Mouse (Mus musculus) hindbrain, embryonic 14.5 days (tissue): ENCODE measurements around the gene Plin3. TPM values are rescaled to one million over a fixed set of nuclear protein-coding genes. Genes with fewer than 3 reads are reported as not detected.

ENCODE experiments used
- ATAC-seq: fragments of 200-750 bp; cut with Nextera tagmentation; 2 replicates; pipeline ENCODE4 v1.8.0; 2017; ENCODE audit warnings: moderate number of reproducible peaks, mild to moderate bottlenecking, moderate TSS enrichment, moderate library complexity; ENCODE audit not compliant: low FRiP score
- DNase-seq: peaks from one replicate; pipeline ENCODE4 v3.0.0-alpha.2; 2015; ENCODE audit warnings: low spot score
- H3K27ac ChIP-seq: fragments of 300-500 bp; sonication (generic); 2 replicates; pipeline ENCODE4 v1.5.1; 2014; ENCODE audit warnings: mild to moderate bottlenecking, moderate library complexity
- H3K27me3 ChIP-seq: fragments of 300-500 bp; sonication (generic); 2 replicates; pipeline ENCODE4 v1.6.1; 2014; ENCODE audit warnings: mild to moderate bottlenecking, low read length, mixed read lengths; ENCODE audit not compliant: control insufficient read depth, insufficient read depth
- H3K36me3 ChIP-seq: fragments of 300-500 bp; sonication (generic); replicated peaks from 2 replicates; pipeline ENCODE4 v1.6.1; 2014; ENCODE audit not compliant: control insufficient read depth, insufficient read depth
- H3K4me1 ChIP-seq: fragments of 300-500 bp; sonication (generic); replicated peaks from 2 replicates; pipeline ENCODE4 v1.6.1; 2014; ENCODE audit warnings: antibody characterized with exemption, low read length, mixed read lengths; ENCODE audit not compliant: control insufficient read depth, insufficient read depth
- H3K4me2 ChIP-seq: fragments of 300-500 bp; sonication (generic); replicated peaks from 2 replicates; pipeline ENCODE4 v1.6.1; 2014; ENCODE audit warnings: mild to moderate bottlenecking, moderate library complexity
- H3K4me3 ChIP-seq: fragments of 300-500 bp; sonication (generic); replicated peaks from 2 replicates; pipeline ENCODE4 v1.5.1; 2014; ENCODE audit warnings: mild to moderate bottlenecking, low read length
- H3K9ac ChIP-seq: fragments of 300-500 bp; sonication (generic); 2 replicates; pipeline ENCODE4 v1.6.1; 2014
- H3K9me3 ChIP-seq: fragments of 300-500 bp; sonication (generic); 2 replicates; pipeline ENCODE4 v1.6.1; 2016; ENCODE audit warnings: low read length; ENCODE audit not compliant: control insufficient read depth
- WGBS: fragments of 180-500 bp; shearing (Covaris S2); extraction: QIAGEN DNeasy Blood & Tissue Kit; methylation state at CpG from one replicate; pipeline ENCODE4 v1.1.7; 2014; 5-methylcytosine and 5-hydroxymethylcytosine counted together
- polyA plus RNA-seq: library from polyadenylated mRNA; unstranded; fragments of >200 nt; fragmentation: Nextera tagmentation; extraction: Ambion mirVana; gene quantifications from 2 replicates; pipeline ENCODE4 v1.2.1, GENCODE M21; 2014

Plin3 gene
- polyA plus RNA-seq, 1 experiment from 2014 or later, result 16.4 TPM

DNA sequence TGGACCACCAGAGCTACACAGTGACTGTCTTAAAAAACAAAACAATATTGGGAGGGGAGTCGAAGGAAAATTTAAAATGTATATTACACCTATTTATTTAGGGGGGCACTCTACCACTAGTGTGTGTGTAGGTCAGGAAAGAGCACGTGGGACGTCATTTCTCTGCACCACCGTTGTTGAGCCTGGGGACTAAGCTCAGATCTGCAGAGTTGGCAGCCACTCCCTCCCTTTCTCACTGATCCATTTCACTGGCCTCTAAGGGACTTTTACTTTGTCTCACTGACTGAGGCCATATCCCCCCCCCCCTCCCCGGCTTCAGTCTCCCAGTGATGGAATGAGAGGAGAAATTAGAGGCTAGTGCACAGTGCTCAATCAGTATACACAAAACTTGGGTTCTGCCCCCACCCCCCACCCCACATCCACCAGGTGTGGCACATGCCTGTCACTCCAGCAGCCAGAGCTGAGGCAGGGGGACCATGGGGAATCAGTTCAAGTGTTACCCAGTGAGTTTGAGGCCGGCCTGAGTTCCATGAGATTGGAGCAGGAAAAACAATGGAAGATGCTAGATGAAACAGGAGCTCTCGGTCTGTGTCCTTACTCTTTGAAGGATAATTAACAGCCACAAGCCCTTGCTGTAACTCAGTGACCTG lies 722 bp downstream of the Plin3 start:
- 0 out of 2 replicates have a peak overlapping the region, but pooled peaks have one; percentile 16 for H3K9ac ChIP-seq
- no peak for DNase-seq
- peak overlapping the region; percentile 44; the same call in 1 of the 2 replicates for H3K4me2 ChIP-seq
- 0 out of 2 replicates have a peak, but pooled peaks cover 10% of the 10 kb centered on the region for H3K4me1 ChIP-seq
- no peaks in the 10 kb centered on the region for H3K9me3 ChIP-seq
- H3K4me3 ChIP-seq, result no peak overlapping the region
- 57% methylated on average over 7 of the region's 7 CpGs for WGBS
- no peaks in the 10 kb centered on the region for H3K36me3 ChIP-seq
- H3K27me3 ChIP-seq, result no peaks in the 10 kb centered on the region
- H3K27ac ChIP-seq, result peak overlapping the region; percentile 49; the same call in 1 of the 2 replicates
- ATAC-seq, result no peak

DNA sequence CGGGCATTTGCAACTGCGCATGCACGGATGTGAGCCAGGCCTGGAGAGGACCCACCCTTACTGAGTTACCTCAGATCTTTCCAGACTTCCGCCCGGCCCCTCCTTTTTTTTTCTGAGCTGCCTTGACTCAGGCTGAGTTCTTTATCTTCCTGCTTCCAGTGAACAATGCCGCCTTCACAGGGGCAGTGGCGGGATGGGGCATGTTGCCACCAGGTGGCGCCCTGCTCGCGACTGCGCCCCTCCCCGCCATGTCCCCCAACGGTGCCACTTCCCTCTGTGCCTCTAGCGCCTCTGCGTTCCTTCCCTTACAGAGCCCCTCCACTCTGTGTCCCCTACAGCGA lies 1.5 kb downstream of the Plin3 start:
- Histone ChIP-seq H3K27me3 (no peaks in the 10 kb centered on the region), H3K27ac (peak overlapping the region; percentile 49; the same call in 1 of the 2 replicates), H3K4me2 (peak overlapping the region; percentile 44), H3K4me3 (peak overlapping the region; percentile 3; the same call in 1 of the 2 replicates), H3K4me1 (0 out of 2 replicates have a peak, but pooled peaks cover 10% of the 10 kb centered on the region), H3K9ac (0 out of 2 replicates have a peak overlapping the region, but pooled peaks have one; percentile 16), H3K9me3 (no peaks in the 10 kb centered on the region), H3K36me3 (no peaks in the 10 kb centered on the region)
- ATAC-seq (peak; percentile 80), DNase-seq (peak; percentile 68)
- WGBS, result 3% methylated on average over 16 of the region's 16 CpGs

DNA sequence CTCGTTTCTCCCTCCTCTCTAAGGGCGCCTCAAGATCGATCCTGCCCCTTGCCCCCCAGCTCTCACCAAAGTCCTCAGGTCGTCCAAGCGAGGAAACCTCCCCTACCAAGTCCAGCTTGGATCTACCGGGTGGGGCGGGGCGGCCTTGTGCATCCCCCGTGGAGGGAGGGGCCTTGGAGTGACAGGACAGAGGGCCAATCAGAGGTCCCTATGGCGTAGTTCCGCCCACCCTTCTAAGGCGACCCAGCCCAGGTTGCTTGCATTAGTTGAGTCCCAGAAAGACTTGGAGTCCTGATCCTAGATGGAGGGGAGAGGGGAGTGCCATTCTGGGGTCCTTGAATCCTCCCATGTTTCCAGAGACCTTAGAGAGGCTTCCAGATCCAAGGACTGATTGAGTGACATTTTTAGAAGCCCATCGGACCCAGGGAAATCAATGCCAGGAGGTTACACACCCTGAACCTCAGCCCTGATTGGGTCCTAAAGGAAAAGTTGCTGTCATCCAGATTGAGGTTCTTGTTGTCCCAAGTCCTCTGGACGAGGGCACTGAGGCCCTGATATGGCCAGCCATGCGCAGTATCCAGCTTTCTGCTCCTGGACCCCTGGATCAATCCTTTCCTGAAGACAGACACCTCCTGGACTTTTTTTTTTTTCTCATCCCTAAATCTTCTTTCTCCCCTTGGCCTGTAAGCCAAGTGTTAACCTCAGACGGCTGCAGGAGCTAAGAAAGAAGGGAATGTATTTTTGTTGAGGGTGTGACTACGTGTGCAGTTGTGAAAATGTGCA lies 2.1 kb downstream of the Plin3 start:
- peak overlapping the region; percentile 44 for H3K4me2 ChIP-seq
- no peaks in the 10 kb centered on the region for H3K9me3 ChIP-seq
- 5% methylated on average over 17 of the region's 17 CpGs for WGBS
- no peaks in the 10 kb centered on the region for H3K36me3 ChIP-seq
- peak overlapping the region; percentile 70 for H3K27ac ChIP-seq
- peak overlapping the region; percentile 32 for H3K4me3 ChIP-seq
- H3K27me3 ChIP-seq, result no peaks in the 10 kb centered on the region
- peak overlapping the region; percentile 51 for H3K9ac ChIP-seq
- peak; percentile 52 for ATAC-seq
- H3K4me1 ChIP-seq, result 0 out of 2 replicates have a peak, but pooled peaks cover 10% of the 10 kb centered on the region
- DNase-seq, result peak; percentile 74

DNA sequence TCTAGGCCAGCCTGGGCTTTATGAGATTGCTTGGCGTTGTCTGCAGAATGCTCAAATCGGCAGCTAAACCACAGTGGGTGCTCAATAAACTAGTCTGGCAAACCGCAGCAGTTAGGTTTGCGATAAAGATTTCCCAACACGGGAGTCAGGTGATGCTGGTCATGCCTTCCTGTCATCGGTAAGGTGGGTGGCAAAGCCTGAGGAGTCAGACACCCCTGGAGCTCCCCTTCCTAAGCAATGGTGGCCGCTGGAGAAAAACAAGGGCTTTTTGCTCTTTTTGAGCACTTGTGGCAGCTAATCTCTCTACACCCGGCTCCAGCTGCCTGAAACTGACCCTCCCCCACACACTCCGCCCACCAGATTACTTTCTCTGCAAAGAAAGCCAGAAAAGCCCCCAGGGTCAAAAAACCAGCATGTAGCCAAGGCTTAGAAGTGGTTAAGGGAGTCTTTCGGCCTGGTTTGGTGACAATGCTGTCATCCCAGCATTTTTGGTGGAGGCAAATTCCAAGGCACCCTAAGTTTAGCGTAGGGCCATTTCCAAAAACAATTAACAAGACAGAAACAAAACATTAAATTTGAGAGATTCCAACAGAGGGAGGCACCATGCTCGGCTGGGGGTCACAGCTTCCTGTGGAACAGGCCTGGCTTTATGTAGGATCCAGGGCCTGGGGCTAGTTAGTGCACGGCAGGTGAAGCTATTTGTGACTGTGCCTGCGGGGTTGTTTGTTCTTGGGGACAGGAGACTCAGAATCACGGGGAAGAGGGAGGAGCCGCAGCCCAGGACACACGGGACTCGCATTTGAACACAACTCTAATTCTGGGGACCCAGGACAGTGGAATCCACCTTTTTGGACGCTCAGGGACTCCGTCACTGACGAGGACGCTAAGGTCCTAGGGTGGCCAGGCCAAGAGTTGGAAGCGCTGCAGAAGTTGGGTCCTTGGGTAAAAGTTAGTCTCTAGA lies 3.0 kb downstream of the Plin3 start:
- Histone ChIP-seq H3K36me3 (no peaks in the 10 kb centered on the region), H3K4me1 (0 out of 2 replicates have a peak, but pooled peaks cover 10% of the 10 kb centered on the region), H3K4me2 (peak overlapping the region; percentile 44), H3K9me3 (no peaks in the 10 kb centered on the region), H3K4me3 (peak overlapping the region; percentile 32), H3K9ac (peak overlapping the region; percentile 51), H3K27ac (peak overlapping the region; percentile 70), H3K27me3 (no peaks in the 10 kb centered on the region)
- 4% methylated on average over 23 of the region's 23 CpGs for WGBS
- no peak for DNase-seq
- no peak for ATAC-seq

DNA sequence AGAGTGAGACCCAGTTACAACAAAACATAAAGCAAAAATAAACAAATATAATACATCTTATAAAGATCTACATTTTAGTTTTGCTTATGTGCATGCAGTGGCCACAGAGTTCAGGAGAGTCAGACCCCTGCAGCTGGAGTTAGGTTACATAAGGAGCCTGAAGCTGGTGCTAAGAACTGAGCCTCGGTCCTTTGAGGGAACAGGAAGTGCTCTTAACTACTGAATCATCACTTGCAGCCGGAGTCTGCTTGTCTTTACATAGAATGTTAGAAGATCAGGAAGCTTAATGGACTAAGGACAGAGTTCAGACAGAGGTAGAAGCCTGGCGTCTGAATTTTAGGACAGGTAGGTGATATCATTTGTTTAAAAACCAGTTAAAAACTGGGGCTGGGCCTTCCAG lies 3.8 kb downstream of the Plin3 start:
- WGBS, result 61% methylated on average over 3 of the region's 3 CpGs
- H3K27ac ChIP-seq, result no peak overlapping the region; the same call in 1 of the 2 replicates
- 0 out of 2 replicates have a peak, but pooled peaks cover 10% of the 10 kb centered on the region for H3K4me1 ChIP-seq
- peak overlapping the region; percentile 51; the same call in 1 of the 2 replicates for H3K9ac ChIP-seq
- H3K36me3 ChIP-seq, result no peaks in the 10 kb centered on the region
- ATAC-seq, result no peak
- DNase-seq, result no peak
- H3K4me3 ChIP-seq, result peak overlapping the region; percentile 32; the same call in 1 of the 2 replicates
- no peaks in the 10 kb centered on the region for H3K9me3 ChIP-seq
- H3K4me2 ChIP-seq, result peak overlapping the region; percentile 44
- H3K27me3 ChIP-seq, result no peaks in the 10 kb centered on the region

DNA sequence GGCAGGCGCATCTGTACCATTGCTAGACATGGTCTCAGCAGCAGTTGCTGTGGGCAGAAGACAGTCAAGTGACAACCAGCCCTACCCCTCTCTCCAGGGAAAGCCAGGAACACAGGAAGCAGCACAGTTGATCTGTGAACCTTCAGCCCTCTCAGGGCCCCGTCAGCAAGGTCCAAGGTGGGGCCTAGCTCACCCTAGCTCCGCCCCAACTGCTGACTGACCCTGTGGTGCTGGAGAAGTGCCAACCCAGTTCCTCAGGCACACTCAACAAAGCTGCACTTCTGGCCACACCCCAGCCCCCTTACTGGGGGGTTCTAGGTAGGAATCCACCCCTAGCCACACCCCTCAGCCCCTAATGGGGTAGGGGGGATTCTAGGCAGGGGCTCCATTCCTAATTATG lies 4.8 kb downstream of the Plin3 start:
- ATAC-seq, result no peak
- H3K4me2 ChIP-seq, result no peak overlapping the region; the same call in 1 of the 2 replicates
- H3K27ac ChIP-seq, result no peak overlapping the region
- WGBS, result 69% methylated on average over 3 of the region's 3 CpGs
- H3K4me1 ChIP-seq, result 0 out of 2 replicates have a peak, but pooled peaks cover 10% of the 10 kb centered on the region
- no peak for DNase-seq
- H3K36me3 ChIP-seq, result no peaks in the 10 kb centered on the region
- no peaks in the 10 kb centered on the region for H3K9me3 ChIP-seq
- no peaks in the 10 kb centered on the region for H3K27me3 ChIP-seq
- no peak overlapping the region for H3K4me3 ChIP-seq
- H3K9ac ChIP-seq, result no peak overlapping the region

DNA sequence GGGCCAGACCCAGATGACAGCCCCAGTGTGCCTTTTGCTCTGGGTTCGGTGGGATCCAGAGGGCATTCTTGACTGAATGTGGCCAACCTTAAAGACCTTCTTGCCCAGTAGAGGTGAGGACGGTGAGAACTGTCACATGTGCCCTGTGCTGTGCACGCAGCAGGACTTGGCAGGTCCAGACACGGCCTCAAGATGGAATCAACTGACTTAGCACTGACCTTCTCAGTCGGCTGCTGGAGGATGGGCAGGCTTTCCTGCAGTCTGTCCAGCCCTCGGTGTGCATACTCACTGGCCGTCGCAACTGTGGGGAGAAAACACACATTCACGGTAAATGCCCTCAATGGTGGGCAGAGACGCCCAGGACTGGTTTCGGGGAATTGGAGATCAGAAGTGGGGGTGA lies 6.7 kb downstream of the Plin3 start:
- H3K36me3 ChIP-seq, result no peaks in the 10 kb centered on the region
- 92% methylated on average over 11 of the region's 11 CpGs for WGBS
- no peak overlapping the region for H3K4me2 ChIP-seq
- H3K27me3 ChIP-seq, result no peaks in the 10 kb centered on the region
- DNase-seq (no peak), ATAC-seq (no peak)
- no peak overlapping the region for H3K4me3 ChIP-seq
- 0 out of 2 replicates have a peak, but pooled peaks cover 10% of the 10 kb centered on the region for H3K4me1 ChIP-seq
- H3K27ac ChIP-seq, result no peak overlapping the region
- no peaks in the 10 kb centered on the region for H3K9me3 ChIP-seq
- H3K9ac ChIP-seq, result no peak overlapping the region

DNA sequence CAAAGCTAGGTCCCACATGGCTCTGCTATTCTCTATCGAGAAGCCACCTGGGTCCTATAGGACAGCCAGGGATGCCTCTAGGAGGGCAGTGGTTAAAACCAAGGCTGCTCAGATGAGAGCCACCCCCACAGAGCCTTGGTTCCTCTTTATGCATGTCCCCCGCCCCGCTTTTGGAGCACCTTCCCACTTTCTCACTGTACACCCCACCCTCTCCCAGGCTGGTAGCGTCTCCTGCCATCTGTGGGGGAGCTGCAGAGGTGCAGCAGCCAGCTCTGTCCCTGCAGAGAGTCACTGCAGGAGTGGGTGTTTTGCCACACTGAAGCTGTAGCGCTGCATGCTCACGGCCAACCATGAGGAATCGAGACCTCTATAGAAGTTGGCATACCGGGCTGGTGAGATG lies 9.4 kb downstream of the Plin3 start:
- H3K27me3 ChIP-seq, result no peaks in the 10 kb centered on the region
- H3K36me3 ChIP-seq, result no peaks in the 10 kb centered on the region
- no peak overlapping the region for H3K27ac ChIP-seq
- H3K4me1 ChIP-seq, result 0 out of 2 replicates have a peak, but pooled peaks cover 5% of the 10 kb centered on the region
- no peak overlapping the region for H3K9ac ChIP-seq
- 97% methylated on average over 8 of the region's 8 CpGs for WGBS
- ATAC-seq (no peak), DNase-seq (no peak)
- H3K4me2 ChIP-seq, result no peak overlapping the region
- no peak overlapping the region for H3K4me3 ChIP-seq
- no peaks in the 10 kb centered on the region for H3K9me3 ChIP-seq
